Mouse (Mus musculus): ENCODE measurements around the gene Map2k4.
A peak's percentile ranks its signal among the peaks of the same experiment; 100 is the strongest.

The Map2k4 gene

DNA sequence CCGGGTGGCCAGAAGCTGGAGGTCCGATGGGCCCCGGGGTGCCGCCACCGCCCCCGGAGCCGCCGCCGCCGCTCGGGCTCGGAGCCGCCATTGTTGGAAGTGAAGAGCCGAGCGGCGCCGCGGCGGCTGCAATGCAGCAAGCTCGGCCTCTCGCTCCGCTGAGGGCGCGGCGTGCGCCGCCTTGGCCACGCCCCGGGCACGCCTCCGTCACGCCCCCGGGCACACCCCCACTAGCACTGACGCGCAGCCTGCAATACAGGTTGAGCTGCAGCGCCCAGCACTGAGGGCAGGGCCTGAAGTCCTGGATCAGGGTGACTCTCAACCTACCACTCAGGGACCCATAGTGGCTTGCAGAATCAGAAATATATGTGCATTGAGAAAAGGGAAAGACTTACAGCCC lies at the start of gene Map2k4:
Gene Map2k4, minus strand, starts transcription at position 144 of the 400 bp plus-strand sequence.
- peak; percentile 98 for DNase-seq

DNA sequence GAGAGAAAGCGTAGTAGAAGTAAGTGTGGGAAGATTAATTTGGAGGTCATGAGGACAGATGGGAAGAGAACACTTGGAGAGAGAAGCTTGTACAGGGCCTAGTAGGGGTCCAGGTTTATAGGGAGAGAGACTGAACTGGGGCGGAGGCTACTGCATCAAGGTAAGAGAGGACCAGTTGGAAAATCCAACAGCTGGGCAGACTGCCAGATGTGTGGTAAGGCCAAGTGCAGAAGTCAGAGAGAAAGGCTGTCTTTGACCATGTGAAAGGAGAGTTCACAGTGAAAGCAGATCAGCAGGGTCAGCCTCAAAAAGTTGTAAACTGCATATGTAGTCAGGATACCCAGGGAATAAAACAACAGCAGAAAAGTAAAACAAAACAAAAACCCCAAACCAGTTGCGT lies 36.5 kb upstream of the Map2k4 start:
- DNase-seq = no peak

DNA sequence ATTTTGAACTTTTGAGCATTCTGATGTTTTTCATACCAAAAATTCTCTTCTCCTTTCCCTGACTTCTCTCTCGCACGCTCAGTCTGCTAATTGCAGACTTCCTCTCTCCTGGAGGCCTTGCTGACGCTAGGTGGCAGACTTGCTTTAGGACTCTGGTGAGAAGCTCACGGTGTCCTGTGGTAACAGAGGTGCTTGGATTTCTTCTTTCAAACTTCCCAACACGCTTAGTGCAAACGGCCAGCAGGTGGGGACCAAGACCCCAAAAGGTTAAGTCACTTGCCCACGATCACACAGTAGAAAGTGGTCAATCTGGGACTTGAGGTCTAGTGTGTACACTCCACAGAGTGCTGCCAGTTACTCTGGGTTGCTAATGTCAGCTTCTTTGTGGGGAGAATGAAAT lies 32.8 kb upstream of the Map2k4 start:
- DNase-seq = peak; percentile 50 to 53

DNA sequence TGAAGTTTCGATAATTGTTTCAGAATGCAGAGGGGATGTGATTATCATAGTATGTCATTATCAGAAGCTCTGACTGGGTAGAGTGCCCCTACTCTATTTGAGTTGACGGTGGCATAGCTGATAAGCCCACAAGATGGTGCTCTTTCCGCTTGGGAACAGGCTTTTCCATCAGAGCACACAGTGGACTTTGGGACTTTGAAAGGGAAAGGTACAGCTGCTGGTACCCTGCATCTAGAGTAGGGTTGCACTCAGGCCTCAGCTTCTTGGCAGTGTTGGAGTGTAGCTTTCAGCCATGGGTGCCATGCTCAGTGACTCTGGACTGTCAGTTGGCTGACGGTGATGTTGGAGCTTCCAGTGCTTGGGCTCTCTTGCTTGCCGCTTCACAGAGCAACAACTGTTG lies 32.2 kb upstream of the Map2k4 start:
- no peak for DNase-seq

DNA sequence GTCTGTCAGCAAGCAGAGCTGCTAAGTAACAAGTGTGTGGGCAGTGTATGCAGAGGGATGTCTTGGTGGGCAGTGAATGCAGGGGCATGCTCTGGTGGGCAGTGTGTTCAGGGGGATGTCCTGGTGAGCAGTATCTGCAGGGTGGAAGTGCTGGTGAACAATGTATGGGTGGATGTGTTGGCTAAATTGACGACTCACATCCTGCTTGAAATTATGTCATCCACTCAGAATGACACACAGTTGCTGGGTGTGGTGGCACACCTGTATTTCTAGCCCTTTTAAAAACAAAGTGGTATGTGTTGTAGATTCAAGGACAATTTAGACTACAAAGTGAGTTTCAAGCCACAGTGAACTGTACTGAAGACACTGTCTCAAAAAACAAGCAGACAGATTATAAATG lies 30.1 kb upstream of the Map2k4 start:
- DNase-seq = no peak

DNA sequence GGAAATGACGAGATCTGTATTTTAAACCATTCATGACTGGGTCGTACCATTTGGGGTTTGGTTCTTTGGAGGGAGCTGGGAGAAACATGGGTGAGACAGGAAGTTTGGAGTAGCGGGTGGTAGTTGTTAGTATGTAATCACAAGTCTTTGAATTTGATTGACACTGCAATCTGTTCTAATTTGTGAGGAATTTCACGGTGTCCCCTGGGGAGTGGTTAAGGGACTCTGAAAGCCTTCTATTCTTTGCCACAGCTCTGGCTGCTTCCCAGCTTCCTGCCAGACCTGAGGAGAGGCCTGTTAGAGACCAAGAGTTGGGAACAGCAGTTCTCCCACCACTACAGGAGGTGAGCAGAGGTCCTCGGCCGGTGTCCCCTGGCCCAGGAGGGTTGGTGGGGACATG lies 28.1 kb upstream of the Map2k4 start:
- DNase-seq = no peak

DNA sequence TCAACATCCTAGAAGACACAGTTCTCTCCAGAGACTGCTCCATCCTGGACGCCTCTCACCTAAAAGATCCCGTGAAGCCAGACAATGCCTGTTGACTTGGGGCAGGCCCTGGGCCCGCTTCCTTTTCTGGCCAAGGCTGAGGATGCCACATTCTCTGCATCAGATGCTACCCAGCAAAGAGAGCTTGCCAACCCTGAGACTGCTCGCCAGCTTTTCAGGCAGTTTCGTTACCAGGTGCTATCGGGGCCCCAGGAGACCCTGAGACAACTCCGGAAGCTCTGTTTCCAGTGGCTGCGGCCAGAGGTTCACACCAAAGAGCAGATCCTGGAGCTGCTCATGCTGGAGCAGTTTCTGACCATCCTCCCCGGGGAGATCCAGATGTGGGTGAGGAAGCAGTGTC lies 26.3 kb upstream of the Map2k4 start:
- no peak for DNase-seq

DNA sequence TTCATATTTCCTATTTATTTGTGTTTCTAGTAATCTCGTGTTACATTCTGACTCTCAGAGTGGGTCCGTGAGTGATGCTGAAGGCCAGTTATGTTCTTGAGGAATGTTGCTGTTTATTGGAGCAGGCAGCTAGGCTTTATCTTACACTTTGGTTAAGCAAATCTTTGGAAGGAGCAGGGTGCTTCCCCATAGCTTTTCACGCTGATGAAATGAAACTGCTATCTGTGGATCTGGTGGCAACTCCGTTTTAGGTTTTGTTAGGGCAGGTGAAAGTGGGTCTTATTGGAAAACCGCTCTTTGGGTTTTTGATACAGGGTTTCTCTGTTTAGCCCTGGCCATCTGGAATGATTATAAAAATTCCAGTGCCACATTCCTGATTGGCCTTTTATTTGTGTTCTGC lies 24.0 kb upstream of the Map2k4 start:
- no peak for DNase-seq

DNA sequence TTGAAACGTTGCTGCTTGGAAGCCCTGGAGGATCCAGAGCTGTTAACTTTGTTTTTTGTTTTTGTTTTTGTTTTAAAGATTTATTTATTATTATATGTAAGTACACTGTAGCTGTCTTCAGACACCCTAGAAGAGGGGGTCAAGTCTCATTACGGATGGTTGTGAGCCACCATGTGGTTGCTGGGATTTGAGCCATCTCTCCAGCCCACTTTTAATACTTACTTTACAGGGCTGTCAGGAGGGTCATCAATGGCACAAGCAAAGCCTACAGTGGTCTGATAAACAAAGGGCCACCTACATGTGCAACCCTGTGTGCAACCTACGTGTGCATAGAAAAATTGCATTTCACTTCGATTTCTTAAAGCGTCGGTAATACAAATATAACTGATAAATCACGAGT lies 19.5 kb upstream of the Map2k4 start:
- peak in 1 of 2 experiments; percentile 11 for DNase-seq

DNA sequence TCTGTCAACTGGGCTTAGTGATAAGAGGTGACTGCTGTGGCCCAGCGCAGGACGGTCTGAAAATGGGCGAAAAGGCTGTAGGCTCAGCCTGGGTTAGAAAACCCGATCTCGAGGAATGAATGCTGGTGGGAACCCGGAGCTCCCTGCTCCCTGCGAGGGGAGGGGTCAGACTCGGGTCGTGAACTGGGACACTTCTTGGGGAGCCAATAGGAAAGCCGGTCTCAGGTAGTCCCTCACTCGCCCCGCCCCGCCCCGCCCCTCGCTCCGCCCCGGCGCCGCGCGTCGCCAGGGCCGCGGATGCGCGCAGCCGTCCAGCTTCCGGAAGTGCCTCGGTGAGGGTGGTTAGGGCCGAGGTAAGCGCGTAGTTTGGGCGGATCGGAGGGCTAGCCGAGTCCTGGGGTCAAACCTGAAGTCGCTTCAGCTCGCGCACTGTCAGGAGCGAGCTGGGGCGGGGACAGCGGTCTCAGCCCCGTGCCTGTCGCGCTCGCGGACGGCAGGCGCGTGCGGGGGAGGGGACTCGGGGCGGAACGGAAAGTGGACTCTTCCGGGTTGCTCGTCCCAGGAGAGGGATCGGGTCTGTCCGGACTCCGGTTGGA lies 18.9 kb upstream of the Map2k4 start, which contains the start of gene Zkscan6:
Gene Zkscan6, plus strand, starts transcription at position 267 of the 596 bp plus-strand sequence.
- DNase-seq = peak; percentile 80 to 81

DNA sequence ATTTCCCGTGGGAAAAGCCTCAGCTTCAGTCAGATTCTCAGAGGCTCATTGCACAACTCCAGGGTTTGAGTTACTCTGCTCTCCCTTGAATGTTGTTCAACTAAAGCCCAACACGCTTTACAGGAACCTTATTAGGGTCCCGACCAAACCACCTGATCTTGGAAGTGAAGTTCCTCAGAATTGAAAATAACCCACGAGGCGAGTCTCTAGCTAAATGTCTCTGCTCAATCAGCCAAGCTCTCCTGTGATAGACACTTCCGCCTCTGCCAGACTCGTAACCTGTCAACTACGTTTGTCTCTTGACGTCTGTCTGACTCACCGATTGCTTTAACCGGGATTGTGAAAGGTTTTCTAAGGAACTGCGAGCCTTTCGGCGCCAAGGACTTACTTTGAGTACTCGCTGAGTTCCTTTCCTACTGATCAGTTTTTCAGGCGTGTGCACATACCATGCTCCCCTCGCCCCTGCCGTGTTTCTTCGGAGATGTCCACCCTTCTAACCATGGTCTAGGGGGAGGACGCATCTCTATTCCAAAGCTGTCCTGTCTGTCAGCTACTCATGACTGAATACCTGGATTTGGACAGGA lies 18.3 kb upstream of the Map2k4 start:
- DNase-seq = peak; percentile 65 to 70

DNA sequence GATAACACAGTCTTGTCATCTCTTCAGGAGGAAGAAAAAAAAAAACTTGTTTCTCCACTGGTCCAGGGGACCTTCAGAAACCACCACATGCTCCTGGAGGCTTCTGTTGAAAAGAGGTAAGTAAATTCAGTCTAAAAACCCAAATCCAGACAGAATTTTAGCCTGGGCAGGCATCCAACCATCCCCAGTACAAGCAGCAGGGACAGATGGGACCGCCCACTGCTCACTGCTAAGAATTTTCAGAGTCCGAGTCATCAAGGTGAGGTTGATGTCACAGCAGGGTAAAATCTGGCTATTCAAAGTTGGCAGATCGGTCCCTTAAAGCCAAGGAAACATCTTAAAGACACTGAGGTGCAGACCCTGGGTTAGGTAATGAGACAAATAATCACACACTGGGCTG lies 13.8 kb upstream of the Map2k4 start:
- no peak for DNase-seq

DNA sequence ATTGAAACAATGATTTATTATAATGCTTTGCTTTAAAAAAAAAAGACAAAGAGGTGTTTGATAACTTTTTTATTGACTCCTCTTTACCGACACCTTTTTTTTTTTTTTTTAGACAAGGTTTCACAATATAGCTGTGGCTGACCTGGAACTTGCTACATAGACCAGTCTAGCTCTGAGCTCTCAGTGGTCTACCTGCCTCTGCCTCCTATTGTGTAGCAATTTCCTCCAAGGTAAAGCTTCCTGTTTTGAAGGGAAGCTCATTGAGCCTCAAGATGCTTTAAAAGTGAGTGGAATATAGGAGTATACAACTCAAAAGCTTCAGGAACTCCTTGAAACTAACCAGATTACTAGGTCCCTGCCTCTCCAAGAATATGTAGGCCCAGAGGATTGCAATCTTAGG lies 7.8 kb upstream of the Map2k4 start:
- no peak for DNase-seq

DNA sequence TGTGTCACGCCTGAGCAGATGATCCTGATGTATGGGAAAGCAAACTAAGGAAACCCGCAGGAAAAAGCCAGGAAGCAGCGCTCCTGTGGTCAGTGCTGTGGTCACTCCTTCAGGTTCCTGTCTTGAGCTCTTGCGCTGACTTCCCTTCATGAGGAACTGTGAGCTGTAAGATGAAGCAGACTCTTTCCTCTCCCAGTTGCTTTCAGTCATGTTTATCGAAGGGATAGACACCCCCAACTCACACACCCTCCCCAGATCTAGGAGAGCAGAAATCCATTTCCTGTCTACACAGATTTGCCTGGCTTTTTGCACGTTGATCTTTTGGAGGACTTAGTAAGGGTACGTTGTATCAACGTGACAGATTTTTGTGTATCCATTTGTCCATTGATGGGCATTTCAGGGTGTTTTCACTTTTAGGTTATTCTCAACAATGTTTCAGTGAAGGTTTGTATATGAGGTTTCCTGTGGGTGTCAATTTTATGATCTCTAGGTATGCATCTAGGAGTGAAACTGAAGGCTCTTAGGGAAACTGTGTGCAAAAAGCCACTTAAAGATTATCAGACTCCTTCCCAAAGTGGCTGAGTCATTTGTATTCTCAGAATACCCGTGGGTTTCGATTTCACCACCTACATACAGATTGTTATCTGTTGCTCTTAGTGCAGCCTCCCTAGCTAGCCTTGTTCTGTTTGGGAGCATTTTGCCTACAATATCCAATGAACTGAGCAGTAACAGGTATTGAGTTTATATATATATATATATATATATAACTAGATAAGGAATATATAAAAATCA lies 6.5 kb upstream of the Map2k4 start:
- no peak for DNase-seq

DNA sequence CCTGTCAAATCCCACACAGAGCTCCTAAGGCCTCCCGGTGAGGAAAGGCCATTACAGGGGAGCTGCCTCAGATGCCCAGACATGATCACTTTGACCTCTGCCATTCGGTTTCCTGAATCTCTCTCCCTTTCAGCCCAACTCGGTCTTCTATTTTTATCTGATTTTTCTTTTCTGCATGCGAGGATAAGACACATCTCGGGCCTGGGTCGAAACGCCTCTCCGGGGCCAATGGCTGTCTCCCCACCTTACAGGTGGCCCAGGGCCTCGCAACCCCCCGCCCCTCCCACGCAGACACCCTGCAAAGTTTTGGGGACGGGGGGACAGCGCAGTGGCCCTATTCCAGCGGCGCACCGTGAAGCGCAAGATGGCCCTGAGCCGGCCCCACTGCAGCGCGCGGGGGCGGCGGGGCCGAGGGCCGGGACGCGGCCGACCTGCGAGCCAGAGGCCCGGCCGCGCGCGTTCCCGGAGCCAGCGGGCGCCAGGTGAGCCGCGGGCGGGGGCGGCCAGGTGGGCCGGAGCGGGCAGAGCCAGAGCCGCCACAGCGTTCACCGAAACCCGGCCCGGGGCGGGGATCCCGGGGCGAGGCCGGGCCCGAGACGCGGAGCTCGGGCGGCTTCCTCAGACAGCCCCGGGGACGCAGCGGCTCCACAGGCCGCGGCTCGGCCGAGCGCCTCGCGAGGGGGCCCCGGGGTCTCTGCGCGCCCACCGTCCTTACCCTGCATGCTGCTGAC lies 511 bp downstream of the Map2k4 start:
- no peak for DNase-seq

DNA sequence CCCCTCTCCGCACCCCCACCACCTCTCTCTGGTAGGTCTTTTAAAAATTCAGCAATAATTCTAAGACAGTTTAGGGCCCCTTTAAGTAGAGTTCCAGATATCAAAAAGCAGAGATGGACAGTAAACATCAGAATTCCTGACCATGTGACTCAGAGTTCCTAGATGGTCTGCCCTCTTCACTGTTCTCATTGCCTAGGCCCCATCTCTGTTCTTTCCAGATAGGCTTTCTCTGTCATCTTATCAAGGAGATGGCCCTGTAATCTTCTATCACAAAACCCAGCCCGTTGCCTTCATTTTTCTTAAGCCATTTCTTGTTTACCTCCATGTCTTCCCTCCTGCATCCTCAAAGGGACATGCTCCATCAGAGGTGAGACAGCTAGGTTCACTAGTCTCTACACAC lies 1.9 kb downstream of the Map2k4 start:
- no peak for DNase-seq

DNA sequence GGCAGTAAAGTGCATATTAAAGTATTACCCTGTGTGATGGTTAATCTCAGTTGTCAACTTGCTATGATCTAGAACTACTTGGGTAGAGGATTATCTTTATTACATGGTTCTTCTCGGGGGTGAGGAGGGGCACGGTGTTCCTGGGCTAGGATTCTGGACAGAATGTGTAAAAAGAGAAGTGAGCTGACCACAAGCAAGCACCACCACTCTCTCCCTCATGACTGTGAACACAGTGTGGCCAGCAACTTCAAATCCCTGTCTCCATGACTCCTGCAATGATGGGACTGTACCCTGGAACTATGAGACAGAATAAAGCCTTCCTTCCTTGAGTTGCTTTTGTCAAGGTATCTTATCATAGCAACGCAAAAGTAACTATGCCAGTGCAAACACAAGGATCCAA lies 6.5 kb downstream of the Map2k4 start:
- DNase-seq = no peak

DNA sequence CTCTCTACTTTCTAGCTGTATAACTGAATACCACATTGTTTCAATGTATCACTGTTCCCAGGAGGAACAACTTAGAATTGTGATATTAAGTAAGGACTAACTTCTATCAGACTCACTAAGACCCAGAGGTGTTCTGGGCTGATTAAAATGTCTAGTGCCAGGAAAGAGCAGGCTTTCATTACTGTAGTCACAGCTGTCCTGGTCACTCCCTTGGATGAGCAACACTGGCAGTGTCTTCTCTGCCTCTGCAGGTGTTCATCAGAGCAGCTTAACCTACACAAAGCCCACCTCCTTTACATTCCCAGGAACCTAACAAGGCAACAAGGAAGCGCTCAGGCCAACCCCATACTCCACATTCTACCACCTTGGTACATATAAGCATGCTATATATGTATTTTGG lies 8.5 kb downstream of the Map2k4 start:
- no peak for DNase-seq

DNA sequence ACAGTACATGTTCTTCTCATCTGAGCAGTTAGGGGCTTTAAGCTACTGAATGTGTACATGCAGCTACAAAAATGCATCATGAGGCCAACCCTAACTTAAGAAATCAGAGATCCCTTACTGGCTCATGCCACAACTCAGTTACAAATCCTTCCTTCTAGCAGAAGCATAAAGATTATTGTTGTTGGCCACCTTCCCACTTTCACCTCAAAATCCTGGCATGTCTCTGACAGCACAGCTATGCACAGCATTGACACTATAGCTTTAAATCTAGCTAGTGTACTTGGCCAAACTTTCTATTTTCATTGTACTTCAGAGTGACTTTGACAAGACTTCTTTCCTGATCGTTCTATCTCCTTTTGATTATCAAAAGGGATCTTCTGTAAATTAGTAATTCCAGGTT lies 9.0 kb downstream of the Map2k4 start:
- no peak for DNase-seq

DNA sequence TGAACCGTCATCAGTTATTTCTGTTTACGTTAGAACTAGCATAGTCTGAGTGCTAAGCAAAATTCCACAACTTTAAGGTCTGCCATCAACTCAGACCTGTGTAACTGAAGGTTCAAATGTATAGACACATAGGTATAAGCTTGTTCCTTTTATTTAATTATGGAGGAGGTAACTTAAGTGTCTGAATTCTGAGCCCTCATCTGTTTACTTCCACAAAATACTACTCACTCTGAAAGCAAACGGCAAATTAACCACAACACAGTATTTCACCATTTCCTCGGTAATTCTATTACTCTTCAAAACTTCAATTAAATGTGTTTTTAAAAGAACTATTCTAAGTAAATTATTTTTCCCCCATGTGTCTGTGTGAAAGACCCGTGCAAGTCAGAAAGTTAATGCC lies 10.3 kb downstream of the Map2k4 start:
- no peak for DNase-seq

DNA sequence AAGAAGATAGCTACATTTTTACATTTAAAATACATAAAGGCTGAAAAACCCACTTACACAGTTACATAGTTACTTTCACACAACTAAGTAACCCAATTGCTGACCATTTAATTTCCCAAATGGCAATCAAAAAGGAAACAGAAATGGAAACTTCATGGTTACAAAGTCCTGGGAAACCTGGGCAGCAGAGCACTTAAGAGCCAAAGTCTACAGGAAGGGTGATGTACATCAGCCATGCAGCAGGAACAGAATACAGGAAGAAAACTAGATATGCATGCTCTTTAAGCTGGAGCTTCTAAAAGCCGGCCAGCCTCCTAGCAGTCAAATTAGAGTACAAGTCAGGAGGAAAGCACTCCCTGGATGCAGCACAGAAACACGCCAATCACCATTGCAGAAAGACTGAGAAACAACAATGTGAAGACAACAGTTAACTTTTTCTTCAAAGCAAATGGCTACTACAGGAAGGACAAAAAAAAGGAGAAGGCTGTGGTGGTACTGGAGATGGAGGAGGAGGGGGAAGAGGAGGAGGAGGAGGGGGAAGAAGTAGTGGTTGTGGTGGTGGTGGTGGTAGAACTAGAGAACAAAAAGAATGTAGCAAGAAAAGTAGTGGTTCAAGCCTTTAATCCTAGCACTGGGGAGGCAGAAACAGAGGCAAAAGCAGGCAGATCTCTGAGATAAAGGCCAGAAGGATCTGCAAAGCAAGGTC lies 11.0 kb downstream of the Map2k4 start:
- DNase-seq = no peak

DNA sequence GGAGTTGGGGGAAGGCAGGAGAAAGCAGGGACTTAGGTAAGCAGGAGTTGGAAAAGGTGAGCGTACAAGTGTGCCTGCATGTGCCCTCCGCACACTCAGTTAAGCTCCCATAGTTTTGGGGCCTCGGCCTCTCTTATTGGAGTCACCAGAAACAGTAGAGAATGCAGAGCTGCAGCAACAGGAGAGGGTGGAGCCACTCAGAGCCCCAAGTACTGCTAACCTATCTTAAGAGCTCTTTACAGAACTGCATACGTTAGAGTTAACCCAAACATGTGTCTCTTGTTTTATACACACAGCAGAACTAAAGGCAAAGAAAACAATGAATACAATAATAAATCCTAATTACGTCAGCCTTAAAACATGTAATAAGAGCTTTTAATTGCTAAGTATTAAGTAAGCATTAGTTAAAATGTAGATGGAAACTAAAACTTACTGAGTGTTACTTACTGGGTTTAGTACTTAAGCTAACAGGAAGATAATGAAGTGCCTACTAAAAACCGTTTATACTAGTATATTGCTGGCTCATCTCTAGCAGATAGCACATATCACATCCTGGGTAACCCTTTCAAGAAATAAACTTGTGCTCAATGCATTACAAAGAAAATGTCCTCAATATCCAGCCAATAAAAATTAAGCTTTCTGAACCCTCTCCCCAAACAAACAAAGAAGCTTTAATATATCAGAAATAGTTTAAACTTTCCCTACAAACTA lies 14.0 kb downstream of the Map2k4 start:
- DNase-seq = no peak
